Mouse (Mus musculus): Measurements from ENCODE around the gene Gm21761. TPM values are rescaled to one million over a fixed set of nuclear protein-coding genes. Genes with fewer than 3 reads are reported as not detected.
"Not testable (repeated sequence)": the region's sequence is repeated elsewhere in the genome, so short reads cannot be mapped to it uniquely, and the experiment has no call there.

Gene Gm21761
- polyA plus RNA-seq (2016; fragmentation: Nextera tagmentation; extraction: Ambion mirVana), result not detected in 2 replicates

- H3K36me3 ChIP-seq; H3K4me1 ChIP-seq; H3K9me3 ChIP-seq (replicated peaks); H3K4me3 ChIP-seq; H3K27me3 ChIP-seq (ENCODE audit: low read depth, poor library complexity, severe bottlenecking); DNase-seq (ENCODE audit: low spot score); H3K27ac ChIP-seq: not testable (repeated sequence)
- 75% methylated on average over 1 of the region's 5 CpGs for WGBS
These were observed at the start of gene Gm21761 for GRCm38 (mm10) chr13:119929172-119929571. Gm21761 (minus strand) TSS chr13:119929272.

- H3K27ac ChIP-seq; H3K9me3 ChIP-seq (replicated peaks); H3K4me1 ChIP-seq; DNase-seq (ENCODE audit: low spot score); H3K36me3 ChIP-seq; H3K4me3 ChIP-seq; H3K27me3 ChIP-seq (ENCODE audit: low read depth, poor library complexity, severe bottlenecking): not testable (repeated sequence)
- WGBS, result no CpG with 5 or more reads among the region's 13 CpGs
These were observed 40.1 kb upstream of the Gm21761 start for GRCm38 (mm10) chr13:119969163-119969562.

GRCm38 (mm10) chr13:119968193-119968592, 39.1 kb upstream of the Gm21761 start:
- not testable (repeated sequence) for H3K4me3 ChIP-seq; H3K9me3 ChIP-seq (replicated peaks); DNase-seq (ENCODE audit: low spot score); H3K36me3 ChIP-seq; H3K4me1 ChIP-seq; H3K27me3 ChIP-seq (ENCODE audit: low read depth, poor library complexity, severe bottlenecking); H3K27ac ChIP-seq
- whole genome bisulfite sequencing, result no CpG with 5 or more reads among the region's 14 CpGs

DNA sequence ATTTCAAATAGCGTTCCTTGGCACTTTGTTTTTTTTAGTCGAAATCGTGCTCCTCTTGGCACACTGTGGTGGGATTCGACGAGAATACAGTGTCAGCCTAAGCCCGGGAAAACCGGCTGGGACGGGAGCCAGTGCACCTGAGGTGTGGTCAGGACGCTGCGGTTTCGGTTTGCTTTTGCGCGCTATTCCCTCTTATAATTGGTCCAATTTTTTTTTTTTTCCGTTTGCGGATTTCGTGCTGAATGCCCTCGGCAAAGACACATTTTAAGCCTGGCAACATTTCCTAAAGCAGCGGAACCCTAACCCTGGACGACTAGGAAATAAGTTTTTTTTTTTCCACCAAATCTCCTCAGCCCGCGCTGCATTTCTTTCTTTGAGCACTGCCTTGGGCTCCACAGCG, 36.9 kb upstream of the Gm21761 start:
- peak; percentile 40 for DNase-seq (ENCODE audit: low spot score)
- H3K27ac ChIP-seq; H3K4me3 ChIP-seq; H3K27me3 ChIP-seq (ENCODE audit: low read depth, poor library complexity, severe bottlenecking); H3K36me3 ChIP-seq; H3K9me3 ChIP-seq (replicated peaks); H3K4me1 ChIP-seq: not testable (repeated sequence)
- under 1% methylated on average over 22 of the region's 22 CpGs for WGBS

DNA sequence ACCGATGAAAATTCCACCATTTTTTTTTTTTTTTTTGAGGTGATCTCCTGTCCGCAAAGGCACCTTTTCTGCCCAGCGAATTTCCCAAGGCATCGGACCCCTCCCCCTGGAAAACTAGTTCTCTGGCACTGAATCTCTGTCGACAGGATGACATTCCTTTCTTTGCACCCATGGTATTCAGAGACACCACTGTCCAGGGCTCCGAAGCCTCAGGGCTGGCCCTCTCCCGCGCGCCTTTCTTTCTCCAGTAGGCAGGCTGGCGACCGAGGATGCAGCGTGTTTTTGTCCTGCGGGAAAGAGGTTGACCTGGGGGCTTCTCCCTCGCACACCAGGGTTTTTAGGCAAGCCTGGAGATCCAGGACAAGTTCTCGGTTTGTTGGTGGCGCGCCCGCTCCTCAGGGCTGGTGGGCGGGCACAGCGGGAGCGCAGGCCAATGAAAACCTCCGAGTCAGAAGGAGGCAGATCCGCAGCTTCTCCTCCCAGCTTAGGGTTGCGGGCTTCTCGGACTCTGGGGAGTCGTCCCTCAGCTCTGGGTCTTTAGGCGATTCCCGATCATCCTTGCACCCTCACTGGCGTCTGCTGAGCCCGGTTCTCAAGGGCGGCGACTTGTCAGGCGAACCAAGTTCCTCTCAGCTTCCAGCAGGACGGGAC, 36.4 kb upstream of the Gm21761 start:
- WGBS, result under 1% methylated on average over 17 of the region's 34 CpGs
- not testable (repeated sequence) for H3K4me1 ChIP-seq; H3K36me3 ChIP-seq; H3K4me3 ChIP-seq; H3K9me3 ChIP-seq (replicated peaks); H3K27ac ChIP-seq; DNase-seq (ENCODE audit: low spot score); H3K27me3 ChIP-seq (ENCODE audit: low read depth, poor library complexity, severe bottlenecking)

- H3K36me3 ChIP-seq; H3K4me3 ChIP-seq; H3K27me3 ChIP-seq (ENCODE audit: low read depth, poor library complexity, severe bottlenecking); H3K9me3 ChIP-seq (replicated peaks); DNase-seq (ENCODE audit: low spot score); H3K27ac ChIP-seq; H3K4me1 ChIP-seq: not testable (repeated sequence)
- no CpG with 5 or more reads among the region's 5 CpGs for WGBS
These were observed 33.8 kb upstream of the Gm21761 start for GRCm38 (mm10) chr13:119962856-119963255.

DNA sequence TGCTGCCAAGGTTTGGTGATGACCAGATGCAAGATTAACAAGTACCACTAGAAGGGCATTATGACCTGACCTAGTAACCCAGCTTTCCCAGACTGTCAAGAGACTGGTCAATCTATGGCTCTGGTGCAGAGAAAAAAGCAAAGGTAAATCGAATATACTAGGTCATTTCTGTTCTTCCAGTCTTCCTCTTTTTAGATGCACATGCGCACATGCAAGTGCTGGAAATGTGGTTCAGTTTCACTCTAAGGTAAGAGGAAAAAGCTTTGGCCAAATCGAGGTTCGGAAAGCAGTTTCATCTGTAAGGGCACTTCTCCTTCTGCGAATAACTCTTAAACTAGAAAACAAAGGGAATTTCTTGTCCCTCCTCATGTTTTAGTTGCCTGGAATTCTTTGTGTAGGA, 26.5 kb upstream of the Gm21761 start:
- not testable (repeated sequence) for H3K27me3 ChIP-seq (ENCODE audit: low read depth, poor library complexity, severe bottlenecking); H3K4me1 ChIP-seq; H3K9me3 ChIP-seq (replicated peaks); H3K4me3 ChIP-seq; H3K27ac ChIP-seq; DNase-seq (ENCODE audit: low spot score); H3K36me3 ChIP-seq
- no CpG with 5 or more reads among the region's 5 CpGs for WGBS

DNA sequence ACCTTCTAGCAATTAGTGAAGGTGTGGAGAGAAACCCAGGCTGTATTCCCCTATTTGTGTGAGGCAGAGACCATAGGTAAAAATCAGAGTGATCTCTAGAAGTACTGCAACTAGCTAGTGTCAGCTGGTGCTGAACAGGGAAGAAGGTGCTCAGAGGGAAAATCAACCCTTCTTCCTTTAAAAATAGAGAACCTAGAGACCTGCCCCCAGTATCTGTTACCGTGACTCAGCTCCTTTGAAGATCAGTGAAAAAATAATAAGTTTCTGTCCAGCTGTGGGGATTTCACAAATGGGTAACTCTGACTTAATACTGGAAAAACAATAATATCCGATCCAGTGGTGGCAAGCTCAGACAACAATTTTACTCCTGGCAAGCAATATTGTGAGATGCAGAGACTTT, 26.0 kb upstream of the Gm21761 start:
- H3K27ac ChIP-seq; H3K4me3 ChIP-seq; H3K36me3 ChIP-seq; H3K4me1 ChIP-seq; H3K9me3 ChIP-seq (replicated peaks); H3K27me3 ChIP-seq (ENCODE audit: low read depth, poor library complexity, severe bottlenecking); DNase-seq (ENCODE audit: low spot score): not testable (repeated sequence)
- WGBS, result 85% methylated on average over 2 of the region's 2 CpGs

DNA sequence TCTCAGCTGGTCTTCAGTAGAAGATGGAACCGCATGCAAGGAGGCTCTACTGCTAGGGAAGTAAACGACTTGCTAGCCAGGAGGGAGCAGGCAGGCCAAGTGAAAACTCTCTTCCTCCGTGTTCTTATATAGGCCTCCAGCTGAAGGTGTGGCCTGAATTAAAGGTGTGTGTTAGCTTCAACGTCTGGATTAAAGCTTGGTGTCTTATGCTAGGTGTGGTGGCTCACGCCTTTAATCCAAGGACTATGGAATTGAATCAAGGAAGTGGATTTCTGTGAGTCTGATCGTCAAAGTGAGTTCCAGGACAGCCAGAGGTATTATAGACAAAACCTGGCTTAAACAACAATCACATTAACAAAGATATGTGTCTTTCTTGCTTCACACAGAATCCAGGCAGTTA, 21.6 kb upstream of the Gm21761 start, which contains the start of gene B020031M17Rik:
TSS of gene B020031M17Rik (minus strand) at position 101 of the 400 bp plus-strand sequence.
- H3K9me3 ChIP-seq (replicated peaks); H3K36me3 ChIP-seq; DNase-seq (ENCODE audit: low spot score); H3K27ac ChIP-seq; H3K4me1 ChIP-seq; H3K27me3 ChIP-seq (ENCODE audit: low read depth, poor library complexity, severe bottlenecking); H3K4me3 ChIP-seq: not testable (repeated sequence)
- WGBS, result 80% methylated on average over 4 of the region's 6 CpGs

GRCm38 (mm10) chr13:119924597-119925340, 4.3 kb downstream of the Gm21761 start:
- WGBS, result 96% methylated on average over 3 of the region's 3 CpGs
- H3K27me3 ChIP-seq (ENCODE audit: low read depth, poor library complexity, severe bottlenecking); H3K4me3 ChIP-seq; H3K4me1 ChIP-seq; DNase-seq (ENCODE audit: low spot score); H3K9me3 ChIP-seq (replicated peaks); H3K36me3 ChIP-seq; H3K27ac ChIP-seq: not testable (repeated sequence)

DNA sequence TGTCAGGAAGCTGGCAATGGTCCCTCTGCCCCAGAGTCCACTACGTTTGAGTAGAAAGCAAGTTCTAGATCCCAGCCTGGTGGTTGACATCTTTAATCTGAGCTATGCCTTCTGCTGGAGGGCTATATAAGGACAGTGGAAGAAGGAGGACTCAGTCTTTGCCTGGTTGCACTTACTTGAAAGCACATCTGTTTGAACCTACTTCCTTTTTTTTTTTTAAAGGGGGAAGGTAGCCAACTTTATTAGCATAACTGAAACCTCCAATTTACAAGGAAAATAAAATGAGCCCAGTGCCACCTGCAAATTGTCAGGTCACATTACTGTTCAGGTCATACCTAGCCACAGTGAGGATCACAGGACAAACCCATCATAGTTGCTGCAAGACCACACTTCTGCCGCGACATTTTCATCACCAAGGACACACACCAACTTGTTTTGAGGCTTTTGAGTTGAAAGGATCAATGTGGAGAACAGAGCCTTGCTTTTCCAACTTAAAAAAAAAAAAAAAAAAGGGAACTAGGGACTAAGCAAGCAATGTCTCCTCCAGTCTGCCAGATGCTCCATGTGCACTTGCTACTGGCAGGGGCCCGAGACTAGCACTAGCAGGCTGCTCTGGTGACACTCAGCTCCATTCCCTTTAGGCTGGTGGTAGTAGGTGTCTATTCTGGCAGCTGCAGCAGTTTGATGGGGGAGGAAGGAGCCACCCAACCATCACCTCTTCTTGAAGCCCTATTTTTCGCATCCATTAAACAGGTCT, 11.9 kb downstream of the Gm21761 start:
- not testable (repeated sequence) for H3K27me3 ChIP-seq (ENCODE audit: low read depth, poor library complexity, severe bottlenecking); H3K36me3 ChIP-seq; H3K9me3 ChIP-seq (replicated peaks); H3K27ac ChIP-seq; DNase-seq (ENCODE audit: low spot score); H3K4me1 ChIP-seq; H3K4me3 ChIP-seq
- 87% methylated on average over 4 of the region's 5 CpGs for WGBS

DNA sequence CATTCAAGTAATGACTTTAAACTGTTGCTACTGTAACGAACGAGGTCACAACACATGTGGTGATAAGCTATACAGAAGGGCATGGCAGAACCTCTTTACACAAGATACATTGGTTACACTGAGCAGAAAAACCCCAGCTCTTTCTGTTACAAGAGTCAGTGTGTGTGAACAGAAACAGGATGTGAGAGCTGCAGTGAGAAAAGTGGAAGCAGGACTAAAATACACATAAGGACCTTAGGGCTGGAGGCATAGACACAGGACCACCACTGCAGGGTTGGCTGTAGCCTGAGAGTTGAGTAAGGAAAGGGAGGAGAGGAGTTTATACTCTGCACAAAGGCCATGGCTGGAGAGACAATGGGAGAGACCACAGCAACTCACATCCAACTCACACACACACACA, 12.6 kb downstream of the Gm21761 start:
- H3K4me3 ChIP-seq; H3K27me3 ChIP-seq (ENCODE audit: low read depth, poor library complexity, severe bottlenecking); H3K9me3 ChIP-seq (replicated peaks); H3K4me1 ChIP-seq; DNase-seq (ENCODE audit: low spot score); H3K36me3 ChIP-seq; H3K27ac ChIP-seq: not testable (repeated sequence)
- 84% methylated on average over 2 of the region's 2 CpGs for WGBS

DNA sequence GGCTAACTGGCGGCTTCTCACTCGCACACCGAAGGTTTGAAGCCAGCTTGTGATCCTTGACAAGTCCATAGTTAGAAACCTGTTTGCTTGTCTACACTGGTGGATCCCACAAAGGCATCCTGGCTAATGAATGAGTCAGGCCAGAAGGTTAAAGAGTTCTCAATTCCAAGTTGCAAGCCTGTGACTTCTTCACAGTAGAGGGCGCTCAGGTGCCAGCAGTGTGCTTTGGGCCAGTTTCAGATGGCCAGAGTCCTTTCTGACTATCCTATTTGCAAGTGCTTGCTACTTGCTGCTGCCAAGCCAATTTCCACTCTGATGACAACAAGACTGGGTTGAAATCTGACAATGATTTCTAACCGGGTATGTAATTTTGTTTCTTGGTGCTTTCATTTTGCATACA, 30.5 kb downstream of the Gm21761 start:
- not testable (repeated sequence) for H3K4me3 ChIP-seq; H3K36me3 ChIP-seq; H3K9me3 ChIP-seq (replicated peaks); DNase-seq (ENCODE audit: low spot score); H3K27me3 ChIP-seq (ENCODE audit: low read depth, poor library complexity, severe bottlenecking); H3K4me1 ChIP-seq; H3K27ac ChIP-seq
- WGBS, result 45% methylated on average over 5 of the region's 5 CpGs

Measured in limb, embryonic 10.5 days (tissue).